Mouse (Mus musculus) heart, adult 2 months (tissue): ENCODE measurements around the gene Sox13. TPM values are rescaled to one million over a fixed set of nuclear protein-coding genes. Genes with fewer than 3 reads are reported as not detected.

Experiments
- DNase-seq, 2 experiments: peaks; one replicate each; pipeline ENCODE4 v3.0.0; 2021
- H3K27ac ChIP-seq: fragments of 200-600 bp; 2 replicates; pipeline ENCODE4 v1.8.1; 2022
- H3K27me3 ChIP-seq: fragments of 200-500 bp; 2 replicates; pipeline ENCODE4 v1.6.1; 2012; ENCODE audit warnings: mild to moderate bottlenecking, low read length, inconsistent platforms, mixed read lengths; ENCODE audit not compliant: control insufficient read depth, insufficient read depth
- H3K36me3 ChIP-seq: fragments of 200-500 bp; 2 replicates; pipeline ENCODE4 v1.6.1; 2012; ENCODE audit warnings: low read length, inconsistent platforms; ENCODE audit not compliant: control insufficient read depth, insufficient read depth
- H3K4me1 ChIP-seq: fragments of 200-500 bp; 2 replicates; pipeline ENCODE4 v1.6.1; 2011; ENCODE audit warnings: low read length; ENCODE audit not compliant: control insufficient read depth, insufficient read depth
- H3K4me3 ChIP-seq: fragments of 200-600 bp; 2 replicates; pipeline ENCODE4 v1.8.1; 2022
- H3K79me2 ChIP-seq: fragments of 200-500 bp; replicated peaks from 2 replicates; pipeline ENCODE4 v1.6.1; 2012; ENCODE audit warnings: mild to moderate bottlenecking, inconsistent platforms, low read length, moderate library complexity, mixed read lengths; ENCODE audit not compliant: control insufficient read depth, insufficient read depth
- H3K9ac ChIP-seq: fragments of 200-500 bp; 2 replicates; pipeline ENCODE4 v1.6.1; 2012; ENCODE audit warnings: low read depth, mild to moderate bottlenecking, control low read depth, inconsistent platforms, low read length, mixed read lengths
- CTCF ChIP-seq: fragments of 200-600 bp; IDR thresholded peaks from 2 replicates; pipeline ENCODE4 v1.8.1; 2022; ENCODE audit warnings: antibody characterized with exemption, mild to moderate bottlenecking, moderate library complexity
- EP300 ChIP-seq: fragments of 200-500 bp; IDR thresholded peaks from 2 replicates; pipeline ENCODE4 v1.6.1; 2011; ENCODE audit warnings: low read depth, low read length, control low read depth; ENCODE audit not compliant: insufficient read depth
- POLR2A ChIP-seq: fragments of 200-500 bp; IDR thresholded peaks from 2 replicates; pipeline ENCODE4 v1.6.1; 2011; ENCODE audit warnings: mild to moderate bottlenecking, low read depth, low read length, control low read depth; ENCODE audit not compliant: insufficient read depth
- WGBS: fragments of 180-500 bp; shearing (Covaris S2); methylation state at CpG from one replicate; pipeline ENCODE4 v1.1.7; 2018; 5-methylcytosine and 5-hydroxymethylcytosine counted together
- intact Hi-C: fragments of 180-260 bp; cut with DNase I; formaldehyde crosslinking; loops from one replicate; pipeline ENCODE4 v1.15.1; 2025
- polyA plus RNA-seq: library from polyadenylated mRNA; depleted of rRNA; stranded (reverse); fragments of >200 nt; gene quantifications from 2 replicates; pipeline ENCODE4 v1.2.3, GENCODE M21; 2012
- total RNA-seq, 2 experiments: library from RNA; stranded (reverse); gene quantifications; 2 replicates each; pipeline ENCODE4 v1.2.3; 2021

Gene Sox13
- total and polyA plus RNA-seq, 3 experiments, result 15.3 to 24.7 (median 16.2) TPM

GRCm38 (mm10) chr1:133353371-133353809 lies 70.8 kb downstream of the Sox13 start:
- Histone ChIP-seq H3K4me3 (no peak overlapping the region), H3K79me2 (no peaks in the 10 kb centered on the region), H3K36me3 (no peaks in the 10 kb centered on the region), H3K27me3 (no peaks in the 10 kb centered on the region), H3K27ac (no peak overlapping the region), H3K4me1 (no peaks in the 10 kb centered on the region), H3K9ac (no peak overlapping the region)
- 35% methylated on average over 12 of the region's 12 CpGs for WGBS
- intact Hi-C loops, result loop anchor here (2.0 kb wide), 3 partner anchors 39 to 207 kb away; no protein-coding TSS in a partner anchor
- DNase-seq, result peak; percentile 63 to 78
- TF ChIP-seq POLR2A (no peak), CTCF (peak; percentile 95), EP300 (0 out of 2 replicates have a peak, but pooled peaks have one; percentile 70)

GRCm38 (mm10) chr1:133351762-133352161 lies 72.4 kb downstream of the Sox13 start:
- DNase-seq, result no peak
- H3K4me1 ChIP-seq, result no peaks in the 10 kb centered on the region
- TF ChIP-seq EP300 (no peak), POLR2A (no peak), CTCF (no peak)
- H3K79me2 ChIP-seq, result no peaks in the 10 kb centered on the region
- no peaks in the 10 kb centered on the region for H3K36me3 ChIP-seq
- intact Hi-C loops, result loop anchor here (2.0 kb wide), 3 partner anchors 37 to 205 kb away; no protein-coding TSS in a partner anchor
- no peak overlapping the region for H3K4me3 ChIP-seq
- no peaks in the 10 kb centered on the region for H3K27me3 ChIP-seq
- H3K9ac ChIP-seq, result no peak overlapping the region
- WGBS, result 35% methylated on average over 9 of the region's 9 CpGs
- no peak overlapping the region for H3K27ac ChIP-seq

- Histone ChIP-seq H3K4me3 (no peak within 1 kb of the TSS), H3K9ac (no peak within 1 kb of the TSS), H3K36me3 (no peaks in the 10 kb centered on the region), H3K27ac (no peak within 1 kb of the TSS), H3K27me3 (no peaks in the 10 kb centered on the region), H3K79me2 (no peaks in the 10 kb centered on the region), H3K4me1 (no peaks in the 10 kb centered on the region)
- TF ChIP-seq EP300 (no peak), POLR2A (no peak), CTCF (no peak)
- DNase-seq, result no peak
- 100% methylated on average over 1 of the region's 1 CpGs for WGBS
- intact Hi-C loops, result no loop called here
Measured at GRCm38 (mm10) chr1:133350210-133350609, 74.0 kb downstream of the Sox13 start, which contains the start of gene Ren1. TSS of gene Ren1 (plus strand) at chr1:133350510.

- 35% methylated on average over 11 of the region's 11 CpGs for WGBS
Measured at GRCm38 (mm10) chr1:133347693-133348520, 76.3 kb downstream of the Sox13 start.

GRCm38 (mm10) chr1:133347226-133347625 lies 77.0 kb downstream of the Sox13 start:
- no peak overlapping the region for H3K4me3 ChIP-seq
- no peak for DNase-seq
- H3K4me1 ChIP-seq, result no peaks in the 10 kb centered on the region
- H3K9ac ChIP-seq, result no peak overlapping the region
- H3K27ac ChIP-seq, result no peak overlapping the region
- no peaks in the 10 kb centered on the region for H3K27me3 ChIP-seq
- 75% methylated on average over 3 of the region's 3 CpGs for WGBS
- intact Hi-C loops, result no loop called here
- no peaks in the 10 kb centered on the region for H3K36me3 ChIP-seq
- H3K79me2 ChIP-seq, result no peaks in the 10 kb centered on the region
- TF ChIP-seq CTCF (no peak), EP300 (no peak), POLR2A (no peak)

More at GRCm38 (mm10) chr1:133347693-133348520, 76.3 kb downstream of the Sox13 start:
- intact Hi-C loops, result no loop called here
- H3K9ac ChIP-seq, result no peak overlapping the region
- TF ChIP-seq POLR2A (no peak), EP300 (no peak), CTCF (no peak)
- no peak overlapping the region for H3K27ac ChIP-seq
- DNase-seq, result peak in 1 of 2 experiments; percentile 30
- no peaks in the 10 kb centered on the region for H3K36me3 ChIP-seq
- H3K4me1 ChIP-seq, result no peaks in the 10 kb centered on the region
- H3K27me3 ChIP-seq, result no peaks in the 10 kb centered on the region
- H3K79me2 ChIP-seq, result no peaks in the 10 kb centered on the region
- H3K4me3 ChIP-seq, result no peak overlapping the region

GRCm38 (mm10) chr1:133346531-133346930 lies 77.6 kb downstream of the Sox13 start:
- no peak for TF ChIP-seq CTCF
- TF ChIP-seq EP300, result no peak
- no peak for TF ChIP-seq POLR2A
- Histone ChIP-seq H3K27ac (no peak overlapping the region), H3K27me3 (no peaks in the 10 kb centered on the region), H3K4me3 (no peak overlapping the region), H3K9ac (no peak overlapping the region), H3K79me2 (no peaks in the 10 kb centered on the region), H3K36me3 (no peaks in the 10 kb centered on the region), H3K4me1 (no peaks in the 10 kb centered on the region)
- WGBS, result 77% methylated on average over 9 of the region's 9 CpGs
- intact Hi-C loops, result no loop called here
- DNase-seq, result no peak
